Mouse (Mus musculus): ENCODE results near the gene Gm20388. TPM values are rescaled to one million over a fixed set of nuclear protein-coding genes. Genes with fewer than 3 reads are reported as not detected.

The Gm20388 gene
- polyA plus RNA-seq, 1 experiment from 2014 or later: not detected

DNA sequence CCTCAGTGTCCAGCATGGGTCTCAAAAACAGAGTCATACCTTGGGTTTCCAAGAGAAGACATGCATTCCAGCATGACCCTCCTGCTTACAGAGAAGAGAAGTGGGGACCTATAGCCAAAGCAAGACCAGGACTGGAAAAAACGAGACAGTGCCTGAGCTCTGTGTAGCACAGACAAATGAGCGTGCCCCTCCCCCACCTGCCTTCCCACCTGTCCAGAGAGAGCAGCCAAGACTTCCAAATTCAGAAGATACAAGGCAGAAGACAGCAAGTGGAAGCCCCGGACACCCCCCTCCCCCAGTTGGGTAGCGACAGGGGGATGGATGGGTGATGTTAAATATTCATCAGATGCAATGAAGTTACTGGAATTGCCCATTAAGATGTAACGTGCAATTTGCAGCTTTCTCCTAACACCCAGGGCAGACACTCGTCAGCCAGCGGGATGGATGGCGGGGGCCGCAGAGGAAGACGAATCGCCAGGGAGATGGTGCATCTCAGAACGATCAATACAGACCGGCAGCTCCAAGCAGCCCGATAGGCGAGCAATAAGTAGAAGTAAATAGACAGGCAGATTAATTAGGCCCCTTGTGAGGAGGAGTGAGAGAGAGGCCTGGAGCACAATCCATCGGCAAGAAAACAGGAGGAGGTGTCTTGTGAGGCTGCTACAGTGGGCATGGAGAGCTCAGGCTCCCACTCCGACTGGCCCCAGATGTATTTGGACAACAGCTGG, 2834.5 kb downstream of the Gm20388 start:
- no peak overlapping the region for H3K27ac ChIP-seq

DNA sequence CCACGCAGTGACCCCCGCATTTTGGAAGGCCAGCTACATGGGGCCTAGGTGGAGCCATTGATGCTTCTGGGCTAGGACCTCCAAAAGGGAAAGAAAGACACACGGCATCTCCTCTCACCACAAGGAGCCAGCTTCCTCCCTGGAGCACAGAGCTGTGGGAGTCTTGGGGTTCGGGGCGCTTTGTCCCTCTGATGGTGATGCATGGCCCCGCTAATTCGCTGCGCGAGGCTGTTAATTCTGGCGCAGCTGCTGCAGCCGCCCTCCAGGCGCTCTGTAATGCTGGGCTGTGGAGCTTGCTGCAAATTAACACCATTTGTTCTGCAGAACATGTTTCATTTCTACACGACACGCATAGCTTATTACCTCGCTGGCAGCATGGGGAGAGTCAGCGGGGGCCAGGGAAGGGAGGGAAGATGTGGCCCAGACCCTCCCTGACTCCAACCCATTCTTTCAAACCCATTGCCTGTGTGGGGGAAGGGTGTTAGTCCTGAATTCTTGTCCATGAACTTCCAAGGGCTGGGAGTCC, 2835.2 kb downstream of the Gm20388 start:
- H3K4me3 ChIP-seq (replicated peaks): no peak overlapping the region
- H3K4me1 ChIP-seq (replicated peaks): peaks cover 10% of the 10 kb centered on the region; the same call in 1 of the 2 replicates
- 57% methylated on average over 16 of the region's 16 CpGs for WGBS (ENCODE audit: insufficient replicate concordance)
- peaks cover 100% of the 10 kb centered on the region for H3K27me3 ChIP-seq
- H3K9ac ChIP-seq: no peak overlapping the region
- ATAC-seq (ENCODE audit: low read depth) (no peak), DNase-seq (no peak)
- no peaks in the 10 kb centered on the region for H3K9me3 ChIP-seq (replicated peaks)
- H3K27ac ChIP-seq: no peak overlapping the region
- H3K36me3 ChIP-seq: no peaks in the 10 kb centered on the region
- H3K4me2 ChIP-seq: no peak overlapping the region

More for the DNA sequence above, 2834.5 kb downstream of the Gm20388 start:
- Histone ChIP-seq H3K4me3 (replicated peaks) (no peak overlapping the region), H3K9ac (no peak overlapping the region), H3K4me1 (replicated peaks) (peaks cover 9% of the 10 kb centered on the region; the same call in 1 of the 2 replicates), H3K4me2 (no peak overlapping the region), H3K27me3 (peaks cover 100% of the 10 kb centered on the region), H3K36me3 (no peaks in the 10 kb centered on the region), H3K9me3 (replicated peaks) (no peaks in the 10 kb centered on the region)
- ATAC-seq (ENCODE audit: low read depth) (no peak), DNase-seq (no peak)
- 52% methylated on average over 17 of the region's 17 CpGs for WGBS (ENCODE audit: insufficient replicate concordance)

DNA sequence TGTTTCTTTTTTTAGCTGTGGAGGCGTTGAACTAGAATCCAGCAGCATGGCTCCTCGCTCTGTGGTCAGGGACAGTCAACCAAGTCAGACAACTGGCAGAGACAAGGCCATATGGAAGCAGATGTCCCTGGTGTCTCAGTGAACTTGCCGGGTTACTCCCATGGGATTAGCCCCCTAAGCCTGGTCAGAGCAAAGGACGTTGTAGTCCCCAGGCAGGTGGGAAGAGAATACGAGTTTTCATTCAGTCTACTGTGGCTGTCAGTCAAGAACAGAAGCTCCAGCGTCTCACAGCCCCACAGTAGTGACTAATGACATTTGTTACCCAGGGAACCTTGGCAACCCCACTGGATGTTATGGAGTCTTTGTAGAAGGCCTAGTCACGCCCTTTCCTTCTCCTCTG, 2835.8 kb downstream of the Gm20388 start:
- Histone ChIP-seq H3K36me3 (no peaks in the 10 kb centered on the region), H3K27me3 (peaks cover 100% of the 10 kb centered on the region), H3K9me3 (replicated peaks) (no peaks in the 10 kb centered on the region), H3K4me1 (replicated peaks) (peaks cover 10% of the 10 kb centered on the region; the same call in 1 of the 2 replicates), H3K4me3 (replicated peaks) (no peak overlapping the region), H3K27ac (no peak overlapping the region), H3K9ac (no peak overlapping the region), H3K4me2 (no peak overlapping the region)
- 38% methylated on average over 7 of the region's 7 CpGs for WGBS (ENCODE audit: insufficient replicate concordance)
- ATAC-seq (ENCODE audit: low read depth) (no peak), DNase-seq (no peak)

DNA sequence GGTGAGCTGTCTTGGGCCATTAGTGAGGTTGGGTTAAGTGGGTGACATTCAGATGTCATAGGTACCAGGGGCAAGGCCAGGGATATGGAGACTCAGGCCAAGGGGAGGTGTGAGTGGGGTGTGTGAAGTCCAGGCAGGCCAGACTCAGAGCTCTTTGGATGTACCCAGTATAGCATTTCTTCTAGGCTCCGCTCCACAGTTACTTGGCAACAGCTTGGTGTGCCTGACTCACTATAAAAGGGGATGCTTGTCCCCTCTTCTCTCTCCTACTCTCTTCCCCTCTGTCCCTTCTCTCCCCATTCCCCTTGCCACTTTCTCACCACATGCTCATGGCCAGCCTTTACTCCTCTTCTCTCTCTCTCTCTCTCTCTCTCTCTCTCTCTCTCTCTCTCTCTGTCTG, 2837.2 kb downstream of the Gm20388 start:
- H3K9ac ChIP-seq: no peak overlapping the region
- H3K4me2 ChIP-seq: no peak overlapping the region
- peaks cover 100% of the 10 kb centered on the region for H3K27me3 ChIP-seq
- no peak for ATAC-seq (ENCODE audit: low read depth)
- no peaks in the 10 kb centered on the region for H3K36me3 ChIP-seq
- no peak overlapping the region for H3K27ac ChIP-seq
- peaks cover 10% of the 10 kb centered on the region; the same call in 1 of the 2 replicates for H3K4me1 ChIP-seq (replicated peaks)
- H3K9me3 ChIP-seq (replicated peaks): no peaks in the 10 kb centered on the region
- 87% methylated on average over 1 of the region's 1 CpGs for WGBS (ENCODE audit: insufficient replicate concordance)
- DNase-seq: no peak
- H3K4me3 ChIP-seq (replicated peaks): no peak overlapping the region

DNA sequence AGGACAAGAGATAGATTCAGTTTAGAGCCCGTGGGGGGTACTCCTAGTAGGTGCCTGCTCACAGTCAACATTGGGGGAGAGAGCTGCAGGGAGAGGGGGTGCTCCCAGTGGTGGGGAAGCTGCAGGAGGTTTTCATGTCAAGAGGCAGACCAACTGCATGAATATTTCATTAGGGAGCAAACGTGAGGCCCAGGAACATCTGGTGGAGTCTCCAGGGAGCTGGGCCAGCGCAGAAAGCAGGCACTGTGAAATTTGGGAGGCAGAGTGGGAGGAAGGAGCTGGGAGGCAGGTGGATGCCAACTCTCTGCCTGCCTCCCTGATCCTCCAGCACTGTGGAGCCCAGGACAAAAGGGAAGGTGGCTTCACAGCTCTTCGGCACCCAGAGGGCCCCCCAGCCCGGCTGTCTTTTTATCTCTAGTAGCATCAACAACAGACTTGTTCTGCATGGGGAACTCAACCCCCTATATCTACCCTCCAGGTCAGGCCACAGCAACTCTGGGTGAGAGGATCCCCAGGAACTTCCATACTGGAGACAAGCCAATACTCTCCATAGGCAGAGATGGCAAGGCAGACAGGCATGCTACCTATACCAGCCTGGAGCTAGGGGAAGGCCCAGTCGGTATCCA, 2838.8 kb downstream of the Gm20388 start:
- H3K27me3 ChIP-seq: peaks cover 100% of the 10 kb centered on the region
- no peak for ATAC-seq (ENCODE audit: low read depth)
- 49% methylated on average over 6 of the region's 6 CpGs for WGBS (ENCODE audit: insufficient replicate concordance)

DNA sequence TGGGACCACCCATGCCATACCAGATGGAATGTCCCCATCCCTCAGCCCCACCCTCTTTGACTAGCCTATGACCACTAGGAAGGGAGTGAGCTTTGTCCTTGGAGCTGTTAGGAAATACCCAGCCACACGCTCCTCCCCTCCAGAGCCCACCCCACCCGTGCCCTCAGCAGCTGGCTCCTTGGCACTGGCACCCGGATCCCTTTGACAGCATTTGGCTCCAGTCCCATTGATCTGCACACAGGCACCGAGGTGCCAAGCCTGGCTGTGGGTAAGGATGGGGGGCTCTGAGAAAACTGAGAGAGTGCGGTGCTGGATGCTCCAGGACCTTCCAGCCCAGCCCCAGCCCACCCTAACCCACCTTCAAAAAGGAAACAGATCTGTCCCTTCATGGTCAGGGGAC, 2840.7 kb downstream of the Gm20388 start:
- WGBS (ENCODE audit: insufficient replicate concordance): 74% methylated on average over 5 of the region's 5 CpGs
- no peak for ATAC-seq (ENCODE audit: low read depth)
- peaks cover 10% of the 10 kb centered on the region; the same call in 1 of the 2 replicates for H3K4me1 ChIP-seq (replicated peaks)
- H3K9me3 ChIP-seq (replicated peaks): no peaks in the 10 kb centered on the region
- no peak for DNase-seq
- peaks cover 98% of the 10 kb centered on the region for H3K27me3 ChIP-seq
- no peak overlapping the region for H3K4me2 ChIP-seq
- H3K4me3 ChIP-seq (replicated peaks): no peak overlapping the region
- no peak overlapping the region for H3K27ac ChIP-seq
- H3K9ac ChIP-seq: no peak overlapping the region
- no peaks in the 10 kb centered on the region for H3K36me3 ChIP-seq

More for the DNA sequence above, 2838.8 kb downstream of the Gm20388 start:
- no peak overlapping the region for H3K4me2 ChIP-seq
- no peak overlapping the region for H3K4me3 ChIP-seq (replicated peaks)
- DNase-seq: no peak
- H3K27ac ChIP-seq: no peak overlapping the region
- H3K36me3 ChIP-seq: no peaks in the 10 kb centered on the region
- H3K9me3 ChIP-seq (replicated peaks): no peaks in the 10 kb centered on the region
- peaks cover 10% of the 10 kb centered on the region; the same call in 1 of the 2 replicates for H3K4me1 ChIP-seq (replicated peaks)
- no peak overlapping the region for H3K9ac ChIP-seq

DNA sequence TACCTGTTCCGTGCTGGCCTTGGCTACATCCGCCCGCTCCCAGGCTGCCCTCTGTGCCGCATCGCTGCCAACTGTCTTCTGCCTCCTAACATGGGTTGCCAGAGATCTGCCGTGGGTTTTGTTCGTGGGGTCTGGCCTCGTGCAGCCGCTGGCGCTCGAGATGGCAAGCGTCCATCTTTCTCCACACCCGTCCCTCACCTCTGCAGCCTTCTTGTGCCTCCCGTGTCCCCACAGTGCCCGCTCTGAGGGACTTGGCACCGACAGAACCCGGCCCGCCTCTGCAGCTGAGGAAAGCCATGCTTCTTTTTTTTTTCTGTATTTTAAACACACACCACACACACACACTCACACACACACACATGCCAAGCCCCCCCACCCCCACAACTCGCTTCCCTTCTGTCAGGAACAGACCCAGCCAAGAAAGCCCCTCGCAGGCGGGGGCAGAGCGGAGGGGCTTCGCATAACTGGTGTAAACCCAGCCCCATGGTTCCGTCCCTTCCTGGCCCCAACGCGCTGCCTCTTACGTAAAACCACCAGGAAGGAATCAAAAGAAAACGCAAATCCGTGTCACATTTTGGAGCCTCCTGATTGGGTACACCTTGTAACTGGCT, 2841.6 kb downstream of the Gm20388 start:
- Histone ChIP-seq H3K9me3 (replicated peaks) (no peaks in the 10 kb centered on the region), H3K4me3 (replicated peaks) (no peak overlapping the region), H3K27ac (no peak overlapping the region), H3K9ac (no peak overlapping the region), H3K4me2 (no peak overlapping the region), H3K36me3 (no peaks in the 10 kb centered on the region), H3K4me1 (replicated peaks) (peaks cover 10% of the 10 kb centered on the region; the same call in 1 of the 2 replicates), H3K27me3 (peaks cover 98% of the 10 kb centered on the region)
- ATAC-seq (ENCODE audit: low read depth) (no peak), DNase-seq (no peak)
- WGBS (ENCODE audit: insufficient replicate concordance): 78% methylated on average over 29 of the region's 29 CpGs

DNA sequence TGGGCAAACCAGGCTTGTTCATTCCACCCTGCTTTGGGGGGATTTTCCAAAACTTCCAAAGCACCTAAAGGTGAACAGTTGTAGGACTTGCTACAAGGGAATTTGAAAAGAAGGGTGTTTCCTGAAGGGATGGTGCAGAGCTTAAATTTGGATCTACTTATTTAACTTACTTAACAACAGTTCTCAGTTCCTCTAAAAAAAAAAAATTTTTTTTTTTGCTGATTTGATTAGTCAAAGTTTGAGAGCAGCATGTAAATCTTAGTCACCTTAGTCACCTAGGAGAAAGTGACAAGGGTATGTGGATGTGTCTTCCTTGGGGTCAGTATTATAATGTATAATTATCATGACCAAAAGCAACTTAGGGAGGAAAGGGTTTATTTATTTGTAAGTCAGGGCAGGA, 2848.0 kb downstream of the Gm20388 start:
- ATAC-seq (ENCODE audit: low read depth) (no peak), DNase-seq (no peak)
- Histone ChIP-seq H3K27me3 (peaks cover 86% of the 10 kb centered on the region), H3K9me3 (replicated peaks) (no peaks in the 10 kb centered on the region), H3K4me3 (replicated peaks) (no peak overlapping the region), H3K9ac (no peak overlapping the region), H3K4me2 (no peak overlapping the region), H3K4me1 (replicated peaks) (peaks cover 16% of the 10 kb centered on the region), H3K36me3 (no peaks in the 10 kb centered on the region), H3K27ac (no peak overlapping the region)

DNA sequence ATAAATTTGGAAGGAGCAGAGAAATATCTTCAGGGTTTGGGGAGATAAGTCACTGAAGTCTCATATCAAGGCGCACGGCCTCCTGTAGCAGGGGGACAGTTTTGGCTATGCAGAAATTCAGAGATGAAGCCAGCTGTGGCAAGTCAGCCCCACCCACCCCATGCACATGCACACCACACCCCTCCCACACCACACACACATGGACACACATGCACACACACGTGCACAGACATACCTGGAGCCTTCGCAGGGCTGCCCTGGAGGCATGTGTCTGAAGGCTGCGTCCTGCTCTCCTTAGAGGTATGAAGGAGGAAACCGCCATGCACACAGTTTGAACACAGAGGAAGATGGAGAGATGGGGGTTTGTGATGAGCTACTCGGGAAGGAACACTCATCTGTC, 2849.5 kb downstream of the Gm20388 start:
- H3K4me2 ChIP-seq: no peak overlapping the region
- peaks cover 21% of the 10 kb centered on the region for H3K4me1 ChIP-seq (replicated peaks)
- H3K9ac ChIP-seq: no peak overlapping the region
- ATAC-seq (ENCODE audit: low read depth): no peak
- H3K36me3 ChIP-seq: no peaks in the 10 kb centered on the region
- H3K4me3 ChIP-seq (replicated peaks): no peak overlapping the region
- DNase-seq: no peak
- no peaks in the 10 kb centered on the region for H3K9me3 ChIP-seq (replicated peaks)
- H3K27ac ChIP-seq: no peak overlapping the region
- 42% methylated on average over 7 of the region's 7 CpGs for WGBS (ENCODE audit: insufficient replicate concordance)
- H3K27me3 ChIP-seq: peaks cover 86% of the 10 kb centered on the region

DNA sequence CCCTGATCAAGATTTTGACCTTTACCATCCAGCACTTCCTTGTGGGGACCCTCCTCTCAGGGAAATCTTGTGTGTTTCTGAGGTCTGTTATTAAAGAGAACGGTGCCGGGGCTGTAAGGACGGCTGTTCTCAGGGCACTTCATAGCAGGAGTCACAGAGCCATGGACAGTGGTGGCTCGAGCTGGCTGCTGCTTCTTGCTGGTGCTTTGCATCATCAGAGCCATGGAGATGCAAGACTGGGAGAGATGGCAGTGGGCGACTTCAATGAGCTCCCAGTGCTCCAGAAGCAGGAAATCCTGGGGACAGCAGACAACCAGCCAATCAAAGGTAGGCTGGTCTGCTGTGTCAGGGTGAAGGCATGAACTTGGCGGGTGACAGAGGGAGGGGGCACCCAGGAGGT, 2850.5 kb downstream of the Gm20388 start:
- no peak overlapping the region for H3K4me3 ChIP-seq (replicated peaks)
- no peak overlapping the region for H3K4me2 ChIP-seq
- WGBS (ENCODE audit: insufficient replicate concordance): 63% methylated on average over 6 of the region's 6 CpGs
- H3K36me3 ChIP-seq: no peaks in the 10 kb centered on the region
- H3K4me1 ChIP-seq (replicated peaks): peaks cover 25% of the 10 kb centered on the region
- H3K9me3 ChIP-seq (replicated peaks): no peaks in the 10 kb centered on the region
- no peak overlapping the region for H3K27ac ChIP-seq
- DNase-seq: no peak
- no peak overlapping the region for H3K9ac ChIP-seq
- ATAC-seq (ENCODE audit: low read depth): no peak
- H3K27me3 ChIP-seq: peaks cover 87% of the 10 kb centered on the region

DNA sequence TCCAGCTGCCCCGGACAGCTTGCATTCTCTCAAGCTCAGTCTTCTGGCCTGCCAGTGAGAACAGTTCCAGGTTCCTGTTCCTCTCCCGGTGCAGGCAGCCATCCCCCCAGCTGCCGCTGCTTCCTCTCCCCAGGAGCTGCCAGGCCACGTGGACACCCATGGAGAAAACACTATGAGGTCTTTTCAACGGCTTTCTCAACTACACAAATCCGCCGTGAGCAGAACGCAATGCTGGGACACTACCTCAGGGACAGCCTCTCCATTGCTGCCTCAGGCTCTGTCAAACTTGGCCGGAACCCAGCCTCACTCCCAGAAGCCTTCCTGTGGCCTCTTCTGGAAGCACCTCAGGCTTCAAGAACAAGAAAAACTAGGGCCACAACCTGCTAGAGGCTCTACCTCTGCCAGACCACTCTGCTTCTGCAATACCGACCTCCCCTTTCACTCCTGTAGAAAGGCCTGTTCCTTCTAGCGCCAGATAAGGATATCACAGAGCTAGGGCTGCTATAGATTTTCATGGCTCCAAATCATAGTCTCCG, 2852.2 kb downstream of the Gm20388 start:
- Histone ChIP-seq H3K9ac (no peak overlapping the region), H3K27ac (peak overlapping the region; percentile 19), H3K4me1 (replicated peaks) (peaks cover 37% of the 10 kb centered on the region), H3K4me2 (no peak overlapping the region), H3K27me3 (peaks cover 85% of the 10 kb centered on the region), H3K4me3 (replicated peaks) (no peak overlapping the region), H3K36me3 (no peaks in the 10 kb centered on the region), H3K9me3 (replicated peaks) (no peaks in the 10 kb centered on the region)
- ATAC-seq (ENCODE audit: low read depth): 0 out of 2 replicates have a peak, but pooled peaks have one; percentile 5
- DNase-seq: no peak
- 40% methylated on average over 12 of the region's 12 CpGs for WGBS (ENCODE audit: insufficient replicate concordance)

Data from liver, embryonic 13.5 days (tissue).